Mouse (Mus musculus): ENCODE measurements around the gene Samd4. TPM values are rescaled to one million over a fixed set of nuclear protein-coding genes. Genes with fewer than 3 reads are reported as not detected.
"Not testable (repeated sequence)": the region's sequence is repeated elsewhere in the genome, so short reads cannot be mapped to it uniquely, and the experiment has no call there.

Gene Samd4
- polyA plus RNA-seq, 1 experiment from 2014 or later = 4.6 TPM

- Histone ChIP-seq H3K4me3 (no peak overlapping the region), H3K27me3 (replicated peaks; ENCODE audit: low read depth, poor library complexity, severe bottlenecking) (peaks cover 5% of the 10 kb centered on the region; the same call in 1 of the 2 replicates), H3K36me3 (replicated peaks) (peaks cover 17% of the 10 kb centered on the region; the same call in 1 of the 2 replicates), H3K27ac (replicated peaks) (no peak overlapping the region), H3K9me3 (no peaks in the 10 kb centered on the region), H3K4me1 (peaks cover 29% of the 10 kb centered on the region)
- WGBS = 81% methylated on average over 12 of the region's 12 CpGs
- DNase-seq (ENCODE audit: low spot score) = no peak
These were observed 205.1 kb downstream of the Samd4 start for GRCm38 (mm10) chr14:47087669-47088250.

GRCm38 (mm10) chr14:47088339-47088738, 205.7 kb downstream of the Samd4 start:
- H3K36me3 ChIP-seq (replicated peaks) = peaks cover 17% of the 10 kb centered on the region; the same call in 1 of the 2 replicates
- H3K9me3 ChIP-seq = no peaks in the 10 kb centered on the region
- H3K4me1 ChIP-seq = peaks cover 29% of the 10 kb centered on the region
- DNase-seq (ENCODE audit: low spot score) = no peak
- WGBS = 45% methylated on average over 1 of the region's 1 CpGs
- H3K27ac ChIP-seq (replicated peaks) = no peak overlapping the region
- peaks cover 5% of the 10 kb centered on the region; the same call in 1 of the 2 replicates for H3K27me3 ChIP-seq (replicated peaks; ENCODE audit: low read depth, poor library complexity, severe bottlenecking)
- H3K4me3 ChIP-seq = no peak overlapping the region

- DNase-seq (ENCODE audit: low spot score) = no peak
- H3K4me1 ChIP-seq = peaks cover 33% of the 10 kb centered on the region
- H3K27me3 ChIP-seq (replicated peaks; ENCODE audit: low read depth, poor library complexity, severe bottlenecking) = peaks cover 5% of the 10 kb centered on the region; the same call in 1 of the 2 replicates
- H3K4me3 ChIP-seq = no peak overlapping the region
- H3K27ac ChIP-seq (replicated peaks) = no peak overlapping the region
- whole genome bisulfite sequencing = 75% methylated on average over 6 of the region's 6 CpGs
- peaks cover 17% of the 10 kb centered on the region; the same call in 1 of the 2 replicates for H3K36me3 ChIP-seq (replicated peaks)
- H3K9me3 ChIP-seq = no peaks in the 10 kb centered on the region
These were observed 206.5 kb downstream of the Samd4 start for GRCm38 (mm10) chr14:47089153-47089552.

- Histone ChIP-seq H3K4me3 (no peak overlapping the region), H3K36me3 (replicated peaks) (peaks cover 14% of the 10 kb centered on the region; the same call in 1 of the 2 replicates), H3K27ac (replicated peaks) (no peak overlapping the region), H3K27me3 (replicated peaks; ENCODE audit: low read depth, poor library complexity, severe bottlenecking) (no peaks in the 10 kb centered on the region), H3K9me3 (no peaks in the 10 kb centered on the region), H3K4me1 (peaks cover 12% of the 10 kb centered on the region)
- no peak for DNase-seq (ENCODE audit: low spot score)
- 88% methylated on average over 6 of the region's 6 CpGs for WGBS
These were observed 209.3 kb downstream of the Samd4 start for GRCm38 (mm10) chr14:47091908-47092307.

- Histone ChIP-seq H3K27me3 (replicated peaks; ENCODE audit: low read depth, poor library complexity, severe bottlenecking) (no peaks in the 10 kb centered on the region), H3K4me3 (no peak overlapping the region), H3K36me3 (replicated peaks) (peaks cover 14% of the 10 kb centered on the region; the same call in 1 of the 2 replicates), H3K9me3 (no peaks in the 10 kb centered on the region), H3K27ac (replicated peaks) (no peak overlapping the region), H3K4me1 (0 out of 2 replicates have a peak, but pooled peaks cover 4% of the 10 kb centered on the region)
- 78% methylated on average over 16 of the region's 16 CpGs for WGBS
- DNase-seq (ENCODE audit: low spot score) = no peak
These were observed 210.7 kb downstream of the Samd4 start for GRCm38 (mm10) chr14:47093355-47093792.

GRCm38 (mm10) chr14:47095036-47095435, 212.4 kb downstream of the Samd4 start:
- peaks cover 12% of the 10 kb centered on the region; the same call in 1 of the 2 replicates for H3K36me3 ChIP-seq (replicated peaks)
- no peak overlapping the region for H3K27ac ChIP-seq (replicated peaks)
- no peak for DNase-seq (ENCODE audit: low spot score)
- H3K4me3 ChIP-seq = no peak overlapping the region
- WGBS = 88% methylated on average over 3 of the region's 3 CpGs
- no peaks in the 10 kb centered on the region for H3K27me3 ChIP-seq (replicated peaks; ENCODE audit: low read depth, poor library complexity, severe bottlenecking)
- H3K9me3 ChIP-seq = no peaks in the 10 kb centered on the region
- 0 out of 2 replicates have a peak, but pooled peaks cover 4% of the 10 kb centered on the region for H3K4me1 ChIP-seq

- Histone ChIP-seq H3K4me3 (no peak overlapping the region), H3K27ac (replicated peaks) (no peak overlapping the region), H3K9me3 (no peaks in the 10 kb centered on the region), H3K27me3 (replicated peaks; ENCODE audit: low read depth, poor library complexity, severe bottlenecking) (no peaks in the 10 kb centered on the region), H3K36me3 (replicated peaks) (peaks cover 5% of the 10 kb centered on the region; the same call in 1 of the 2 replicates), H3K4me1 (0 out of 2 replicates have a peak, but pooled peaks cover 4% of the 10 kb centered on the region)
- no peak for DNase-seq (ENCODE audit: low spot score)
- WGBS = 82% methylated on average over 5 of the region's 5 CpGs
These were observed 213.7 kb downstream of the Samd4 start for GRCm38 (mm10) chr14:47096357-47096756.

GRCm38 (mm10) chr14:47104246-47105173, 221.9 kb downstream of the Samd4 start:
- peak overlapping the region; percentile 30; the same call in 1 of the 2 replicates for H3K27ac ChIP-seq (replicated peaks)
- peak overlapping the region; percentile 21; the same call in 1 of the 2 replicates for H3K4me3 ChIP-seq
- no peaks in the 10 kb centered on the region for H3K27me3 ChIP-seq (replicated peaks; ENCODE audit: low read depth, poor library complexity, severe bottlenecking)
- peak; percentile 34 for DNase-seq (ENCODE audit: low spot score)
- H3K9me3 ChIP-seq = no peaks in the 10 kb centered on the region
- peaks cover 8% of the 10 kb centered on the region for H3K4me1 ChIP-seq
- H3K36me3 ChIP-seq (replicated peaks) = no peaks in the 10 kb centered on the region
- WGBS = 29% methylated on average over 19 of the region's 19 CpGs

GRCm38 (mm10) chr14:47105174-47105557, 222.5 kb downstream of the Samd4 start:
- no peaks in the 10 kb centered on the region for H3K9me3 ChIP-seq
- H3K36me3 ChIP-seq (replicated peaks) = no peaks in the 10 kb centered on the region
- 85% methylated on average over 3 of the region's 3 CpGs for WGBS
- no peak overlapping the region for H3K4me3 ChIP-seq
- H3K27ac ChIP-seq (replicated peaks) = no peak overlapping the region
- no peaks in the 10 kb centered on the region for H3K27me3 ChIP-seq (replicated peaks; ENCODE audit: low read depth, poor library complexity, severe bottlenecking)
- no peak for DNase-seq (ENCODE audit: low spot score)
- peaks cover 8% of the 10 kb centered on the region for H3K4me1 ChIP-seq

- DNase-seq (ENCODE audit: low spot score) = no peak
- H3K4me3 ChIP-seq = no peak overlapping the region
- H3K4me1 ChIP-seq = peaks cover 8% of the 10 kb centered on the region
- H3K36me3 ChIP-seq (replicated peaks) = no peaks in the 10 kb centered on the region
- WGBS = 95% methylated on average over 3 of the region's 3 CpGs
- no peaks in the 10 kb centered on the region for H3K9me3 ChIP-seq
- no peaks in the 10 kb centered on the region for H3K27me3 ChIP-seq (replicated peaks; ENCODE audit: low read depth, poor library complexity, severe bottlenecking)
- H3K27ac ChIP-seq (replicated peaks) = no peak overlapping the region
These were observed 223.1 kb downstream of the Samd4 start for GRCm38 (mm10) chr14:47105755-47106154.

- peaks cover 8% of the 10 kb centered on the region for H3K4me1 ChIP-seq
- H3K9me3 ChIP-seq = no peaks in the 10 kb centered on the region
- no peaks in the 10 kb centered on the region for H3K27me3 ChIP-seq (replicated peaks; ENCODE audit: low read depth, poor library complexity, severe bottlenecking)
- no peaks in the 10 kb centered on the region for H3K36me3 ChIP-seq (replicated peaks)
- DNase-seq (ENCODE audit: low spot score) = no peak
- H3K4me3 ChIP-seq = no peak overlapping the region
- no peak overlapping the region for H3K27ac ChIP-seq (replicated peaks)
- 76% methylated on average over 3 of the region's 3 CpGs for WGBS
These were observed 224.8 kb downstream of the Samd4 start for GRCm38 (mm10) chr14:47107461-47107860.

- H3K27ac ChIP-seq (replicated peaks); H3K9me3 ChIP-seq; H3K4me3 ChIP-seq; H3K4me1 ChIP-seq; H3K27me3 ChIP-seq (replicated peaks; ENCODE audit: low read depth, poor library complexity, severe bottlenecking); H3K36me3 ChIP-seq (replicated peaks); DNase-seq (ENCODE audit: low spot score): not testable (repeated sequence)
- 93% methylated on average over 7 of the region's 7 CpGs for WGBS
These were observed 227.7 kb downstream of the Samd4 start for GRCm38 (mm10) chr14:47110391-47110790.

Data from embryonic facial prominence, embryonic 10.5 days (tissue).